Mouse (Mus musculus) liver, embryonic 14.5 days (tissue): ENCODE data around the gene Alyref. TPM values are rescaled to one million over a fixed set of nuclear protein-coding genes. Genes with fewer than 3 reads are reported as not detected.
A peak's percentile ranks its signal among the peaks of the same experiment; 100 is the strongest.
"Not testable (repeated sequence)": the region's sequence is repeated elsewhere in the genome, so short reads cannot be mapped to it uniquely, and the experiment has no call there.

Experiments used
- ATAC-seq: fragments of 200-750 bp; cut with Nextera tagmentation; 2 replicates; pipeline ENCODE4 v1.8.0; 2017; ENCODE audit warnings: moderate number of reproducible peaks, mild to moderate bottlenecking, moderate library complexity; ENCODE audit not compliant: insufficient read depth
- DNase-seq, 3 experiments: peaks; one replicate each; pipeline ENCODE4 v3.0.0-alpha.2; 2012 to 2013; ENCODE audit warnings: low read depth in 3 of 3, low spot score in 3 of 3
- H3K27ac ChIP-seq: fragments of 300-500 bp; sonication (generic); 2 replicates; pipeline ENCODE4 v1.5.1; 2014; ENCODE audit warnings: moderate library complexity, mild to moderate bottlenecking, control low read depth, inconsistent platforms
- H3K27me3 ChIP-seq: fragments of 300-500 bp; sonication (generic); 2 replicates; pipeline ENCODE4 v1.6.1; 2014; ENCODE audit warnings: mild to moderate bottlenecking, low read length, moderate library complexity; ENCODE audit not compliant: control insufficient read depth, insufficient read depth
- H3K36me3 ChIP-seq: fragments of 300-500 bp; sonication (generic); replicated peaks from 2 replicates; pipeline ENCODE4 v1.6.1; 2014; ENCODE audit warnings: low read depth; ENCODE audit not compliant: control insufficient read depth, insufficient read depth
- H3K4me1 ChIP-seq, 2 experiments: fragments of 200-500 bp in 1 of 2; fragments of 300-500 bp in 1 of 2; sonication (generic) in 1 of 2; replicated peaks; 2 replicates each; pipeline ENCODE4 v1.6.1; 2012 to 2014; ENCODE audit warnings: antibody characterized with exemption in 1 of 2, inconsistent platforms in 1 of 2, low read length in 1 of 2; ENCODE audit not compliant: control insufficient read depth in 2 of 2, insufficient read depth in 2 of 2
- H3K4me2 ChIP-seq: fragments of 300-500 bp; sonication (generic); 2 replicates; pipeline ENCODE4 v1.6.1; 2014; ENCODE audit warnings: low read depth, mild to moderate bottlenecking, control low read depth, moderate library complexity
- H3K4me3 ChIP-seq, 2 experiments: fragments of 200-500 bp in 1 of 2; fragments of 300-500 bp in 1 of 2; sonication (generic) in 1 of 2; 2 replicates each; pipeline ENCODE4 v1.5.1; 2012 to 2014; ENCODE audit warnings: low read depth in 2 of 2, low read length in 2 of 2, mild to moderate bottlenecking in 2 of 2, control low read depth in 1 of 2, inconsistent platforms in 1 of 2, moderate library complexity in 1 of 2; ENCODE audit not compliant: insufficient read depth in 1 of 2
- H3K9ac ChIP-seq: fragments of 300-500 bp; sonication (generic); replicated peaks from 2 replicates; pipeline ENCODE4 v1.6.1; 2014; ENCODE audit warnings: mild to moderate bottlenecking, control low read depth, moderate library complexity
- H3K9me3 ChIP-seq: fragments of 300-500 bp; sonication (generic); 2 replicates; pipeline ENCODE4 v1.6.1; 2016; ENCODE audit warnings: low read length, mixed read lengths; ENCODE audit not compliant: control insufficient read depth
- CTCF ChIP-seq: IDR thresholded peaks from 2 replicates; pipeline ENCODE4 v1.5.1; 2016; ENCODE audit warnings: antibody characterized with exemption, low read depth, control low read depth
- EP300 ChIP-seq: IDR thresholded peaks from 2 replicates; pipeline ENCODE4 v1.6.1; 2016; ENCODE audit warnings: antibody characterized with exemption, low read depth
- WGBS: fragments of 180-500 bp; shearing (Covaris S2); extraction: QIAGEN DNeasy Blood & Tissue Kit; methylation state at CpG from one replicate; pipeline ENCODE4 v1.1.7; 2014; ENCODE audit not compliant: insufficient replicate concordance; 5-methylcytosine and 5-hydroxymethylcytosine counted together
- polyA plus RNA-seq, 2 experiments: library from polyadenylated mRNA; depleted of rRNA in 1 of 2; stranded (reverse) in 1 of 2; unstranded in 1 of 2; fragments of >200 nt; fragmentation: Nextera tagmentation in 1 of 2; extraction: Ambion mirVana in 1 of 2; gene quantifications; 2 replicates each; pipeline versions ENCODE4 v1.2.1 to v1.2.3; 2012 to 2014

The Alyref gene
- polyA plus RNA-seq, 2 experiments: 110 to 349 TPM

DNA sequence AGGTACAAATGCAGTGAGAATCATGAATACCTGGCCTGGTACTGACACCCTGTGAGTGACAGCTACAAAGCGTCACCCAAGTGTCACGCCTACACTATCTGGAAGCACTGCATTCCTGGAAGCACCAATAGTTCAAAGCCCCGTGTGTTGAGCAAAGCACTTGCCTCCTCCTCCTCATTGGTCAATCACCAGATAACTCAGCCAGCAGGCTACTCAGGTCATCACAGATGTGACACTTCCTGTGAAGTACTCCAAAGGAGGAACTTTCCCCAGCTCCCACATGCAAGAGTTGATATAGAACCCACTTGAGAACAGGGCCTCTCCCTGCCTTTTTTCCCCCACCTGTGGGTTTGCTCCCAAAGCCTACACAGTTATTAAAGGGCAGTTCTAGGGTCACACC is 27.0 kb downstream of the Alyref start:
- Histone ChIP-seq H3K27ac (peak overlapping the region; percentile 12; the same call in 1 of the 2 replicates), H3K9ac (peak overlapping the region; percentile 27; the same call in 1 of the 2 replicates), H3K27me3 (no peaks in the 10 kb centered on the region), H3K4me3 (peak overlapping the region; percentile 83 to 85), H3K9me3 (no peaks in the 10 kb centered on the region), H3K4me1 (peaks cover 17 to 21% of the 10 kb centered on the region in 2 experiments), H3K4me2 (peak overlapping the region; percentile 98), H3K36me3 (peaks cover 40% of the 10 kb centered on the region)
- 17% methylated on average over 3 of the region's 3 CpGs for WGBS
- no peak for TF ChIP-seq CTCF
- no peak for TF ChIP-seq EP300
- no peak for ATAC-seq
- DNase-seq: no peak

DNA sequence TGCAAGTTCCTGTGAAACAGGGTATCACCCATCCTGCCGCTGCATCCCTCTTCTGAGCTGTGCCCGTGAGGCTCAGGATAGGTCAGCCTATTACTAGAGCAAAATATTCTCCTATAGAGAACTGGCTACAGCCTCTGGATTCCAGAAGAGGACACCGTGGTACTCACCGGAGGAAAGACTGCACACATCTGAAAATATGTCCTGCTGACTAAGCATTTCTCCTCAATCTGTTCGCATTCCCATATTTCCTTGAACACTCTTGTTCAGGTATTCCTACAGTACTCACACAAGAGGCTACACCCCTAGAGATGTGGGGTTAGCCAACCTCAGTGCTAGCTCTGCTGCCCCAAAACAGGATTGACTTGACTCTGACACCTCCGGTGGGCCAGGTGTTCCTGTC is 29.8 kb downstream of the Alyref start:
- H3K36me3 ChIP-seq: peaks cover 65% of the 10 kb centered on the region
- H3K4me3 ChIP-seq: no peak overlapping the region
- no peak overlapping the region for H3K9ac ChIP-seq
- 83% methylated on average over 6 of the region's 6 CpGs for WGBS
- no peak for ATAC-seq
- H3K4me2 ChIP-seq: no peak overlapping the region
- TF ChIP-seq CTCF: no peak
- no peak for TF ChIP-seq EP300
- no peaks in the 10 kb centered on the region for H3K9me3 ChIP-seq
- no peak overlapping the region for H3K27ac ChIP-seq
- H3K27me3 ChIP-seq: no peaks in the 10 kb centered on the region
- H3K4me1 ChIP-seq: peaks cover 8 to 14% of the 10 kb centered on the region in 2 experiments
- no peak for DNase-seq

GRCm38 (mm10) chr11:120565114-120565513 is 33.1 kb downstream of the Alyref start:
- no peak for TF ChIP-seq CTCF
- TF ChIP-seq EP300: no peak
- H3K9me3 ChIP-seq: no peaks in the 10 kb centered on the region
- no peak overlapping the region for H3K4me3 ChIP-seq
- H3K4me2 ChIP-seq: no peak overlapping the region
- no peaks in the 10 kb centered on the region for H3K4me1 ChIP-seq
- no peaks in the 10 kb centered on the region for H3K27me3 ChIP-seq
- no peak overlapping the region for H3K27ac ChIP-seq
- H3K36me3 ChIP-seq: peaks cover 86% of the 10 kb centered on the region
- 78% methylated on average over 9 of the region's 9 CpGs for WGBS
- no peak overlapping the region for H3K9ac ChIP-seq
- DNase-seq (no peak), ATAC-seq (no peak)

DNA sequence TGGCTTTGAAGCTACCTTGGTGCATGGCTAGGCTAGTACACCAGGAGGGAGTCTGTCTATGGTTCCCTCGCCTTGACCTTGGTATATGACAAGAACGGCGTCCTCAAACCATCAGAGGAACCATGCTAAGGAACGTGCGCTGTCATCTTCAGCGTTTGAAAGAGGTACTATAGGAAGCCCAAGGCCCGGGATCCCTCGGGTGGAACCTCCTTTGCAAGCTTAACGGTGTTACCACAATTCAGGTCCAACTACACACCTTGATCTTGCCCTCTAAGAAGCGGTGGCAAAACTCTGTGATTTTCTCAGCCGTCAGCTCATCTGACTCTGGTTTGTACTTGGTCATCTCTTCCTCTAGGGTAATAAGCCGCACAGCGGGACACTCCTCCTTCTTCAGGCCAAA is 35.2 kb downstream of the Alyref start:
- H3K27ac ChIP-seq: no peak overlapping the region
- 91% methylated on average over 13 of the region's 13 CpGs for WGBS
- ATAC-seq (no peak), DNase-seq (no peak)
- H3K36me3 ChIP-seq: peaks cover 73% of the 10 kb centered on the region
- no peak overlapping the region for H3K4me2 ChIP-seq
- H3K4me3 ChIP-seq: no peak overlapping the region
- H3K4me1 ChIP-seq: no peaks in the 10 kb centered on the region
- no peaks in the 10 kb centered on the region for H3K9me3 ChIP-seq
- no peaks in the 10 kb centered on the region for H3K27me3 ChIP-seq
- no peak overlapping the region for H3K9ac ChIP-seq
- TF ChIP-seq CTCF (no peak), EP300 (no peak)

DNA sequence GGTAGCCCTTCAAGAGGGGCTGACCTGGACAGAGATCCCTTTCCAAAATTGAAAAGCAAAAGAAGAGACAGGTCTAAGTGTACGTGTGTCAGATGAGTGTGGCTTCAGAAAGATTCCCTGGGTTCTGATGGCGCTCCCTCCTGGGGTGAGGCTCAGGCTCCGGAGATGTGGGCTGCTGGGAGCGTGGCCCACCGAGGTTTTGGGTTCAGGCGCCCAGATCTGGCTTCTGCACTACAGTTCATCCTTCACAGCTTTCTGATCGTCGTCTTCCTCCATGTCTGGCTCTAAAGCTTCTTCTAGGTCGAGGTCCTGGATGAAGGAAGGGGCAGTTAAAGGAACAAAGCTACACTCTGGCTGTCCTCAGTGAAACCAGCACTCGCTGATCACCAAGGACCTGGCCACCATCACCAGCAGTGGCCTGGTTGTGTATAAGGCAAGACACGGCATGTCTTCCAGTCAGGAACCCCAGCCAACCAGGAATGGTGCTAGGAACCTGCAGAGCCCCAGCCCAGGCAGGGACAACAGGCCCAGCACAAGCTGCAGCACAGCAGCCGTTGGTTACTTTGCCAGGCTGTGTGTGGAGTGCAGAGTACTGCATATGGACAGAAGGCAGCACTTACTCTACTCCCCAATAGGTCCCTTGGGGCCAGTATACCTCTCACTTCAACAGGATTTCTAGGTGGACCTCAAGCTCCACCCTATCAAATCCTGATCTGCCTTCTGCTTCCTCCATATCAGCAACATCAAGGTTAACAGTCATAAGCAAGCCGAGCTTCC is 37.0 kb downstream of the Alyref start:
- H3K4me3 ChIP-seq: no peak overlapping the region
- no peaks in the 10 kb centered on the region for H3K4me1 ChIP-seq
- TF ChIP-seq CTCF (no peak), EP300 (no peak)
- no peak for ATAC-seq
- H3K4me2 ChIP-seq: no peak overlapping the region
- no peaks in the 10 kb centered on the region for H3K27me3 ChIP-seq
- DNase-seq: no peak
- peaks cover 57% of the 10 kb centered on the region for H3K36me3 ChIP-seq
- H3K9me3 ChIP-seq: no peaks in the 10 kb centered on the region
- no peak overlapping the region for H3K27ac ChIP-seq
- WGBS: 78% methylated on average over 13 of the region's 13 CpGs
- H3K9ac ChIP-seq: no peak overlapping the region

GRCm38 (mm10) chr11:120558843-120559242 is 39.3 kb downstream of the Alyref start:
- H3K4me1 ChIP-seq, H3K9me3 ChIP-seq, H3K27me3 ChIP-seq, H3K27ac ChIP-seq, ATAC-seq, DNase-seq, H3K4me2 ChIP-seq, H3K4me3 ChIP-seq, H3K9ac ChIP-seq: not testable (repeated sequence)
- peaks cover 37% of the 10 kb centered on the region for H3K36me3 ChIP-seq
- WGBS: 68% methylated on average over 6 of the region's 6 CpGs
